Mouse (Mus musculus) heart, postnatal 0 days (tissue): ENCODE measurements around the gene Map6d1.

Experiments
- CTCF ChIP-seq: IDR thresholded peaks from 2 replicates; pipeline ENCODE4 v1.5.1; 2016; ENCODE audit warnings: antibody characterized with exemption, control low read depth, low read depth
- EP300 ChIP-seq: IDR thresholded peaks from 2 replicates; pipeline ENCODE4 v1.6.1; 2016; ENCODE audit warnings: antibody characterized with exemption, low read depth

- TF ChIP-seq CTCF = no peak
- no peak for TF ChIP-seq EP300
These were observed 14.5 kb downstream of the Map6d1 start for GRCm38 (mm10) chr16:20226676-20227075.
